In the genomic region with DNA sequence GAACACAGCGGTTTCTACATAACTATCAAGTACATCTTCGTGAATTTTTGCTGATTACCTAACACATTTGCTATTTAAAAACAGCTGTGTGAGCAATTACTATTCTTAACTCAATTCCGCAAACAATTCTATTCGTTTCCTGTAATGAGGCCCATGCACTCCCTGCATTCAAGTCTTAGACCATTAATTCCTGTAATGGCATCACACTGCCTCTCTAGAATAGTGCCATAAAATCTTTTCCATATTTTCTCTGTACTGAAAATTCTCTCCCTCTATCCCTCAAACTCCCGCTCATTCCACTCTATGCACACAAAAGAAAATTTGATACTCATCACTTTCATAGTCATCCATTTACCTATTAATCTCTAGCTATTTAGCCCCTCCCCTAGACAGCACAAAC, we compare ENCODE assay signal across 12 mouse cellular contexts.
"Had no signal": no experiment of that assay in that cellular context is flagged by ENCODE, and none has a peak within 500 bp of the region (broad histone marks: within the 10 kb centered on the region; RNA-seq: fewer than 3 reads in every experiment).

No protein-coding gene starts in this region.

- H3K27ac ChIP-seq: layer of hippocampus, adult 2 months; limb, embryonic 12.5 days; liver, embryonic 13.5 days; lung, embryonic 15.5 days; stomach, postnatal 0 days had no signal

- DNase-seq: kidney, adult 8-10 months; kidney, postnatal 36 days; liver; liver, embryonic 13.5 days; liver, postnatal 0 days; lung, postnatal 36 days; midbrain, embryonic 14.5 days; thymus, postnatal 4 days had no signal

- H3K4me2 ChIP-seq: limb, embryonic 12.5 days; liver, embryonic 13.5 days; lung, embryonic 15.5 days had no signal

- H3K4me3 ChIP-seq: layer of hippocampus, adult 2 months; limb, embryonic 12.5 days; liver, embryonic 13.5 days; lung, embryonic 15.5 days had no signal

- H3K36me3 ChIP-seq: limb, embryonic 12.5 days; liver, embryonic 13.5 days; lung, embryonic 15.5 days had no signal

- ATAC-seq: liver, postnatal 0 days had no signal

- H3K27me3 ChIP-seq: limb, embryonic 12.5 days; liver, embryonic 13.5 days; lung, embryonic 15.5 days had no signal

- H3K9ac ChIP-seq: limb, embryonic 12.5 days; liver, embryonic 13.5 days; liver, postnatal 0 days; lung, embryonic 15.5 days had no signal

- H3K9me3 ChIP-seq: limb, embryonic 12.5 days; liver, embryonic 13.5 days; lung, embryonic 15.5 days had no signal
